Mouse (Mus musculus): ENCODE results near the gene Phospho2. TPM values are rescaled to one million over a fixed set of nuclear protein-coding genes. Genes with fewer than 3 reads are reported as not detected.
"Not testable (repeated sequence)": the region's sequence is repeated elsewhere in the genome, so short reads cannot be mapped to it uniquely, and the experiment has no call there.

Phospho2 gene
- total and polyA plus RNA-seq, 2 experiments from 2014 or later, result 29.7 to 31.6 TPM

- no peak overlapping the region for H3K27ac ChIP-seq (ENCODE audit: low read depth, low read length)
- no peaks in the 10 kb centered on the region for H3K36me3 ChIP-seq (ENCODE audit: insufficient read depth, low read length)
- H3K4me2 ChIP-seq (ENCODE audit: low read depth, low read length, poor library complexity, severe bottlenecking), result no peak overlapping the region
- DNase-seq (ENCODE audit: low spot score) (no peak), ATAC-seq (ENCODE audit: low FRiP score) (no peak)
- TF ChIP-seq CTCF (IDR thresholded peaks at IDR 0.05), result no peak
- WGBS, result 69% methylated on average over 8 of the region's 8 CpGs
- H3K9ac ChIP-seq (replicated peaks; ENCODE audit: low read length, poor library complexity, severe bottlenecking), result no peak overlapping the region
- no peaks in the 10 kb centered on the region for H3K9me3 ChIP-seq (ENCODE audit: low read length)
- no peaks in the 10 kb centered on the region for H3K27me3 ChIP-seq (ENCODE audit: insufficient read depth, low read length)
- H3K4me3 ChIP-seq (ENCODE audit: low read depth, low read length), result no peak overlapping the region
- H3K4me1 ChIP-seq (ENCODE audit: insufficient read depth, low read length), result no peaks in the 10 kb centered on the region
Observed at GRCm38 (mm10) chr2:69803756-69804155, 14.3 kb downstream of the Phospho2 start.

- not testable (repeated sequence) for DNase-seq (ENCODE audit: low spot score); H3K36me3 ChIP-seq (ENCODE audit: insufficient read depth, low read length); H3K4me1 ChIP-seq (ENCODE audit: insufficient read depth, low read length); H3K27ac ChIP-seq (ENCODE audit: low read depth, low read length); H3K4me3 ChIP-seq (ENCODE audit: low read depth, low read length); H3K9ac ChIP-seq (replicated peaks; ENCODE audit: low read length, poor library complexity, severe bottlenecking); H3K27me3 ChIP-seq (ENCODE audit: insufficient read depth, low read length); H3K4me2 ChIP-seq (ENCODE audit: low read depth, low read length, poor library complexity, severe bottlenecking); H3K9me3 ChIP-seq (ENCODE audit: low read length); ATAC-seq (ENCODE audit: low FRiP score)
- 86% methylated on average over 7 of the region's 9 CpGs for WGBS
Observed at GRCm38 (mm10) chr2:69804663-69805062, 15.2 kb downstream of the Phospho2 start.

DNA sequence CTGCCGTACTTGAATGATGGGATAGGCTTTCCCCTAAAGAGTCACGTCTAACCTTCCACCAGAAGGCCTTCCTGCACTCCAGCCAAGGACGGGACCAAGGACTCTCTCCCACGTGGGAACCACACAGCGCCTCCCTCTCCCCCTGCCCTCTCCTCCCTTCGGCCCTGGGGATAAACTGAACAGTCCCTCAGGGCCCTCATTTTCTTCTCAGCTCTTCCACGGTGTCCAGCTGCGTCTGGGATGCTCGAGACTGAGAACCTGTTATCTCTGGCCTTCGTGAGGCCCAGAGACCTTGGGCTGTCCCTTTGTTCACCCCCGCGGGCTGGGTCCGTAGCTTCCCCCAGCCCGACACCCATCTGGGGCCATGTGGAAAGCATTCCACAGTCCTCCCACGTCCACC is 20.7 kb downstream of the Phospho2 start:
- H3K4me3 ChIP-seq (ENCODE audit: low read depth, low read length), result no peak overlapping the region
- WGBS, result 57% methylated on average over 15 of the region's 15 CpGs
- no peak for DNase-seq (ENCODE audit: low spot score)
- no peaks in the 10 kb centered on the region for H3K36me3 ChIP-seq (ENCODE audit: insufficient read depth, low read length)
- no peak for TF ChIP-seq CTCF (IDR thresholded peaks at IDR 0.05)
- no peak for ATAC-seq (ENCODE audit: low FRiP score)
- H3K9me3 ChIP-seq (ENCODE audit: low read length), result no peaks in the 10 kb centered on the region
- no peak overlapping the region for H3K27ac ChIP-seq (ENCODE audit: low read depth, low read length)
- H3K9ac ChIP-seq (replicated peaks; ENCODE audit: low read length, poor library complexity, severe bottlenecking), result no peak overlapping the region
- H3K4me1 ChIP-seq (ENCODE audit: insufficient read depth, low read length), result no peaks in the 10 kb centered on the region
- no peaks in the 10 kb centered on the region for H3K27me3 ChIP-seq (ENCODE audit: insufficient read depth, low read length)
- no peak overlapping the region for H3K4me2 ChIP-seq (ENCODE audit: low read depth, low read length, poor library complexity, severe bottlenecking)

GRCm38 (mm10) chr2:69811349-69811748 is 21.9 kb downstream of the Phospho2 start:
- H3K36me3 ChIP-seq (ENCODE audit: insufficient read depth, low read length); H3K4me1 ChIP-seq (ENCODE audit: insufficient read depth, low read length); H3K9me3 ChIP-seq (ENCODE audit: low read length); DNase-seq (ENCODE audit: low spot score); H3K4me3 ChIP-seq (ENCODE audit: low read depth, low read length); H3K27ac ChIP-seq (ENCODE audit: low read depth, low read length); H3K27me3 ChIP-seq (ENCODE audit: insufficient read depth, low read length); ATAC-seq (ENCODE audit: low FRiP score); H3K9ac ChIP-seq (replicated peaks; ENCODE audit: low read length, poor library complexity, severe bottlenecking); H3K4me2 ChIP-seq (ENCODE audit: low read depth, low read length, poor library complexity, severe bottlenecking): not testable (repeated sequence)
- WGBS, result 63% methylated on average over 7 of the region's 7 CpGs

GRCm38 (mm10) chr2:69816575-69816974 is 27.2 kb downstream of the Phospho2 start:
- no peaks in the 10 kb centered on the region for H3K9me3 ChIP-seq (ENCODE audit: low read length)
- ATAC-seq (ENCODE audit: low FRiP score), result no peak
- H3K4me3 ChIP-seq (ENCODE audit: low read depth, low read length), result no peak overlapping the region
- no peak for TF ChIP-seq CTCF (IDR thresholded peaks at IDR 0.05)
- H3K4me2 ChIP-seq (ENCODE audit: low read depth, low read length, poor library complexity, severe bottlenecking), result no peak overlapping the region
- DNase-seq (ENCODE audit: low spot score), result no peak
- no peak overlapping the region for H3K27ac ChIP-seq (ENCODE audit: low read depth, low read length)
- no peak overlapping the region for H3K9ac ChIP-seq (replicated peaks; ENCODE audit: low read length, poor library complexity, severe bottlenecking)
- H3K36me3 ChIP-seq (ENCODE audit: insufficient read depth, low read length), result no peaks in the 10 kb centered on the region
- 85% methylated on average over 5 of the region's 5 CpGs for WGBS
- no peaks in the 10 kb centered on the region for H3K27me3 ChIP-seq (ENCODE audit: insufficient read depth, low read length)
- H3K4me1 ChIP-seq (ENCODE audit: insufficient read depth, low read length), result peaks cover 2% of the 10 kb centered on the region; the same call in 1 of the 2 replicates

- no peak for TF ChIP-seq CTCF (IDR thresholded peaks at IDR 0.05)
- Histone ChIP-seq H3K4me2 (ENCODE audit: low read depth, low read length, poor library complexity, severe bottlenecking) (no peak overlapping the region), H3K4me1 (ENCODE audit: insufficient read depth, low read length) (peaks cover 5% of the 10 kb centered on the region; the same call in 1 of the 2 replicates), H3K9ac (replicated peaks; ENCODE audit: low read length, poor library complexity, severe bottlenecking) (no peak overlapping the region), H3K27ac (ENCODE audit: low read depth, low read length) (no peak overlapping the region), H3K9me3 (ENCODE audit: low read length) (no peaks in the 10 kb centered on the region), H3K4me3 (ENCODE audit: low read depth, low read length) (no peak overlapping the region), H3K36me3 (ENCODE audit: insufficient read depth, low read length) (no peaks in the 10 kb centered on the region), H3K27me3 (ENCODE audit: insufficient read depth, low read length) (no peaks in the 10 kb centered on the region)
- WGBS, result 85% methylated on average over 9 of the region's 9 CpGs
- DNase-seq (ENCODE audit: low spot score) (no peak), ATAC-seq (ENCODE audit: low FRiP score) (no peak)
Observed at GRCm38 (mm10) chr2:69818350-69819085, 29.1 kb downstream of the Phospho2 start.
